Mouse (Mus musculus) activated CD4-positive, CD25-positive, alpha-beta regulatory T cell, adult 4 months (primary cell): Measurements from ENCODE around the gene Gm49721. TPM values are rescaled to one million over a fixed set of nuclear protein-coding genes. Genes with fewer than 3 reads are reported as not detected.
"Not testable (repeated sequence)": the region's sequence is repeated elsewhere in the genome, so short reads cannot be mapped to it uniquely, and the experiment has no call there.

Experiments
- ATAC-seq: one replicate; pipeline ENCODE4 v1.8.0; 2017
- polyA plus RNA-seq, 2 experiments: library from polyadenylated mRNA; unstranded; fragments of 100-300 nt; shearing (Covaris generic); gene quantifications; one replicate each; pipeline ENCODE4 v1.2.1; 2017

Gene Gm49721
- polyA plus RNA-seq, 2 experiments from 2014 or later: 0.20 TPM; not detected in 1

DNA sequence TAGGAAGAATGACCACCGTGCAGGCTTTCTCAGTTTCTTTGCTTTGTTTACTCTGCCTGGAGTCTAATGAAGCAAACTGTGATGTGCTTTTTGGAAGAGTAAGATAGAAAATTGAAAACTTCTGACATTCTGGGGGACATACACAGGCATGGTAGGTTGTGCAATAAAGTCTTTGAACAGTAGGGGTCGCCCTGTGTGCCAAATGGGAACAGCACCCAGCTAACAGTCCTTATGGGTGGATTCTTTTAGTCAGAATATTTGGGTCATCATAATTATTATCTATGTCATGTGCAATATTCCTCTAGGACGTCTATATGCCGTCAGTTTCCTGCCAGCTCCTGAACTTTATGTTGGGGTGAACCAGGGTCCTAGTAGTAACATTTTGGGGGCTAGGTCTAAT is 100.9 kb downstream of the Gm49721 start:
- peak; percentile 43 for ATAC-seq

DNA sequence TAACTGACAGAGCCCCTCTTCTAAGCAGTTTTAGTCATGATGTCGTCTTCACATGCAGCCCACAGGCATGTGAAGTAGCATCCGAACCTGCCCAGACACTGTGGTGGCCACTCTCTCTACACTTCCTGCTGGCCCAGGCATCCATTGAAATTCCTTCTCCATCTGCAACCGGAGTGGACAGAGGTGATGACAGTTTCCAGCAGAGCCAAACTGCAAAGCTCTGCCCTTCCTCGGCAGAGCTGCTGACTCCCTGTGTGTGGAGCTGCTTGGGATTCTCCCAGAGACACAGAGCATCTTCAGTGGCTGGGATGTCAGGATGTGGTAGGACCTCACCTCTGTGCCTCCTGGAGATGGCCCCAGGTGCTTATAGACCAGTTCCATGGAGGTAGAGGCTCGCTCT is 105.8 kb downstream of the Gm49721 start:
- ATAC-seq: not testable (repeated sequence)

DNA sequence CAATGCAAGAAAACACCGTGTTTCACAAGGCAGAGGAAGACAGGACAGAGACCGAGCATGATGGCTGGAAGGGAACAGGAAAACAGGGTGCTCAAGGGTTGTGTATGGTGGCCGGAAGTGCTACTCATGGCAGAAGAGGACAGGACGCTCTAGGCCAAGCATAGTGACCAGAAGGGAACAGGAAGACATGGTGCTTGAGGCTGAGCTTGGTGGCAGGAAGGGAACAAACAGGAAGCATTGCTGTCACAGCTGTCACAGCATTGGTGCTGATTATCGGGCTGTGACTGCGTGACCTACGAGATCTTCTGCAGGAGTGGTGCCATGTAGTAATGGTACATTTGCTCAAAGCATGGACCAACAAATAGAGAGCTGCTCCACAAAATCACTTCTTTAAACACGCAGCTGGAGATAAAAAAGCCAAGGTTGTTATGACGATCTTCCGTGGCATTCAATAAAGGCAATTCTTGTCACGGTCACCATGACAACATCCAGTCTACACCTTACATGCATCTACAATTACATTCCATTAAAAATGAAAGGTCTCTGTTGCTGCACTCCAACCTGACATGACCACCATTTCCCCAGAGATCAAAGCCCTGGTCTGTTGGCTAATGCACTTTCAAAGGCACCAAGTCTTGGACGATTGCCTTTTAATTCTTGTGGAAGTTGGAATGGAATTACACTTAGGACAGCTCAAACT is 106.9 kb downstream of the Gm49721 start:
- ATAC-seq: not testable (repeated sequence)

DNA sequence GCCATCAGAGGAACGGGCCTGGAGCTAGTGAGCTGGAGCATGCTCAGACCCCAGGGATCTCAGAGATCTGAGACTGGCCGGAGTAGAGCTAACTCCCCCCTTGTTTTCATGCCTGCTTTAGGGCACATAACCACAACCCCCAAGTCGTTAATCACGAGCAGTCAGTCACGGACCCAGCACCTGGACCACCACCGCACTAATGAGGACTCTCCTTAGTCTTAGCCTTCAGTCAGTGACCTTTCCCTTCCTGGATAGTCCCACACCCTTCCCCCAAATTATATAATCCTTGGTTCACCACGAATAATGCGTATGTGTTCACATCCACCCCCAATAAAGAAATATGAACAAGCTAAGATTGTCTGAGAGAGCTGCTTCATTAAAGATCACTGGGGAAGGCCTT is 108.1 kb downstream of the Gm49721 start:
- not testable (repeated sequence) for ATAC-seq

Other genes with a start within 250 kb of the Gm49721 start
- gene Ezr, start 196.1 kb upstream of the Gm49721 start, polyA plus RNA-seq: 100 to 1,000 TPM; 112 to 143 TPM
- 10 to 100 TPM; 26.1 to 31.4 TPM for gene Rsph3b, start 30.2 kb upstream of the Gm49721 start, polyA plus RNA-seq
- gene Tagap1, start 17.7 kb upstream of the Gm49721 start, polyA plus RNA-seq: 10 to 100 TPM; 45.9 to 57.3 TPM
- gene Rnaset2b, start 8.3 kb upstream of the Gm49721 start, polyA plus RNA-seq: 100 to 1,000 TPM; 368 to 401 TPM
- not detected for gene Gm1604a, start 46.7 kb downstream of the Gm49721 start, polyA plus RNA-seq
- gene Rps6ka2, start 191.2 kb downstream of the Gm49721 start, polyA plus RNA-seq: under 1 TPM; 0.57 to 0.60 TPM